Mouse (Mus musculus) forebrain, embryonic 10.5 days (tissue): ENCODE results near the gene Ldhc. TPM values are rescaled to one million over a fixed set of nuclear protein-coding genes. Genes with fewer than 3 reads are reported as not detected.

ENCODE experiments used
- DNase-seq: peaks from one replicate; pipeline ENCODE4 v3.0.0-alpha.2; 2017; ENCODE audit warnings: low spot score; ENCODE audit errors: extremely low spot score
- H3K27ac ChIP-seq: fragments of 300-500 bp; sonication (generic); 2 replicates; pipeline ENCODE4 v1.5.1; 2016; ENCODE audit warnings: mild to moderate bottlenecking
- H3K27me3 ChIP-seq: fragments of 300-500 bp; sonication (generic); 2 replicates; pipeline ENCODE4 v1.6.1; 2016; ENCODE audit warnings: mild to moderate bottlenecking; ENCODE audit not compliant: poor library complexity, severe bottlenecking
- H3K36me3 ChIP-seq: fragments of 300-500 bp; sonication (generic); replicated peaks from 2 replicates; pipeline ENCODE4 v1.6.1; 2016; ENCODE audit warnings: mild to moderate bottlenecking, moderate library complexity
- H3K4me1 ChIP-seq: fragments of 300-500 bp; sonication (generic); 2 replicates; pipeline ENCODE4 v1.6.1; 2016
- H3K4me3 ChIP-seq: fragments of 300-500 bp; sonication (generic); 2 replicates; pipeline ENCODE4 v1.5.1; 2016; ENCODE audit warnings: mild to moderate bottlenecking, moderate library complexity
- H3K9me3 ChIP-seq: fragments of 300-500 bp; sonication (generic); 2 replicates; pipeline ENCODE4 v1.6.1; 2016; ENCODE audit warnings: mild to moderate bottlenecking, moderate library complexity
- WGBS: fragments of 180-500 bp; shearing (Covaris S2); methylation state at CpG from one replicate; pipeline ENCODE4 v1.1.7; 2016; 5-methylcytosine and 5-hydroxymethylcytosine counted together
- polyA plus RNA-seq: library from polyadenylated mRNA; unstranded; fragments of >200 nt; fragmentation: Nextera tagmentation; extraction: Ambion mirVana; gene quantifications from 2 replicates; pipeline ENCODE4 v1.2.1, GENCODE M21; 2016

The Ldhc gene
- polyA plus RNA-seq, 1 experiment from 2014 or later, result 0.17 TPM

GRCm38 (mm10) chr7:46845978-46846485 is 15.0 kb upstream of the Ldhc start:
- peaks cover 43% of the 10 kb centered on the region for H3K36me3 ChIP-seq
- H3K4me1 ChIP-seq, result peaks cover 58% of the 10 kb centered on the region
- H3K4me3 ChIP-seq, result peak overlapping the region; percentile 79
- no peaks in the 10 kb centered on the region for H3K9me3 ChIP-seq
- WGBS, result under 1% methylated on average over 36 of the region's 36 CpGs
- peaks cover 22% of the 10 kb centered on the region for H3K27me3 ChIP-seq
- DNase-seq, result no peak
- peak overlapping the region; percentile 99 for H3K27ac ChIP-seq

- Histone ChIP-seq H3K36me3 (peaks cover 50% of the 10 kb centered on the region), H3K27ac (peak overlapping the region; percentile 99), H3K9me3 (no peaks in the 10 kb centered on the region), H3K4me3 (peak overlapping the region; percentile 79), H3K4me1 (peaks cover 52% of the 10 kb centered on the region), H3K27me3 (peaks cover 16% of the 10 kb centered on the region)
- DNase-seq, result peak; percentile 78
- WGBS, result 1% methylated on average over 28 of the region's 28 CpGs
Measured at GRCm38 (mm10) chr7:46846486-46847244, 14.3 kb upstream of the Ldhc start.

DNA sequence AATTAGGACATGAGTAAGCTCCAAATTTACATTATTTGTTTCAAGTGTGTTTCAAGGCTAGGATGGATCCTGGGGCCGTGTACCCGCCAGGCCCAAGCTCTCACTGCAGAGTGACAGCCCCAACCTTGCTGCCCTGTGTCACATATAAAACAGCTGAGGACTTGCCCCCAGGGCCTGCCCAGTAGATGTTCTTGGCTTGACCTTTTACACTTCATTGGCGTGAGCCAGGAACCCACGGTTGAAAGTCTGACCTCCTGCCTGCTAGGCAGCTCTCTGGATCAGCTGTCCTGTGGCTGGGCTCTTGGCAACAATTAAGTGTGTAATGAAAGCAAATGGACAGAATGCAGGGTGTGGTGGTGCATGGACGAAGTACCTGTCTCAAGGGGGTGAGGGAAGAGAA is 11.7 kb upstream of the Ldhc start:
- Histone ChIP-seq H3K9me3 (no peaks in the 10 kb centered on the region), H3K27me3 (no peaks in the 10 kb centered on the region), H3K4me3 (no peak overlapping the region), H3K36me3 (peaks cover 76% of the 10 kb centered on the region), H3K4me1 (peaks cover 41% of the 10 kb centered on the region), H3K27ac (no peak overlapping the region)
- DNase-seq, result no peak
- 81% methylated on average over 5 of the region's 5 CpGs for WGBS

- Histone ChIP-seq H3K36me3 (peaks cover 93% of the 10 kb centered on the region), H3K27me3 (no peaks in the 10 kb centered on the region), H3K4me1 (peaks cover 28% of the 10 kb centered on the region), H3K4me3 (no peak overlapping the region), H3K27ac (no peak overlapping the region), H3K9me3 (no peaks in the 10 kb centered on the region)
- WGBS, result 77% methylated on average over 7 of the region's 7 CpGs
- no peak for DNase-seq
Measured at GRCm38 (mm10) chr7:46851026-46851425, 10.0 kb upstream of the Ldhc start.

DNA sequence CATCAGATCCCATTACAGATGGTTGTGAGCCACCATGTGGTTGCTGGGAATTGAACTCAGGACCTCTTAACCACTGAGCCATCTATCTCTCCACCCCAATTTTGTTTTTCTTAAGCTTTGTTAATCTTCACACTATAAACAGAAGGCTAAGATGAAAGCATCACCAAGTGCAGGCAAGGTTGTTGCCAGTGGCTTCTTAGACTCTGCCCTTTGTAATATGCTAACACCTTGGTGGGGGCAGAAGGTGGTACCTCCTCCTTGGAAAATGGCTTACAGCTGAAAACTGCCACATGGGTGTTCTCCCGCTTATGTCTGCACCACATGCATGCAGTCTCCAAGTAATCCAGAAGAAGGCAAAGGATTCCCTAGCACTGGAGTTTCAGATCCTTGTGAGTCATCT is 8.3 kb upstream of the Ldhc start:
- peaks cover 91% of the 10 kb centered on the region for H3K36me3 ChIP-seq
- DNase-seq, result no peak
- no peaks in the 10 kb centered on the region for H3K9me3 ChIP-seq
- H3K4me3 ChIP-seq, result no peak overlapping the region
- peaks cover 18% of the 10 kb centered on the region for H3K4me1 ChIP-seq
- no peak overlapping the region for H3K27ac ChIP-seq
- H3K27me3 ChIP-seq, result no peaks in the 10 kb centered on the region
- WGBS, result 91% methylated on average over 1 of the region's 1 CpGs

DNA sequence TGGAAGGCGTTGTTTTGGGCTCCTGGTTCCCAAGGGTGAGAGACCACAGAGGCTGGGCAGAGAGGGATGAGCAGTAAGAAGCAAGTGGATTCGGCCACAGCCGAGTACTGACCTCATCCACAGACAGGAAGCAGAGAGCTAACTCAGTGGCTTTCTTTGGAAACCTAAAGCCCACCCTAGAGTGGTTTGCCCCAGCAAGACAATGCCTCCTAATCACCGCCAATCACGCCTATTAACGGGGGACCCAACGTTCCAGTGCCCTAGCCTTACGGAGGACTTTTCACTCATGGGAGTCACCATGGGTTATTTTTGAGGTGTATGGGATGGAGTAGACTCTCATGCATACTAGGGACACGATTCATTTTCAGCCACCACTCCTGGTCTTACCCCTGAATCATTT is 7.6 kb upstream of the Ldhc start:
- no peak for DNase-seq
- WGBS, result 87% methylated on average over 9 of the region's 9 CpGs
- peaks cover 84% of the 10 kb centered on the region for H3K36me3 ChIP-seq
- peaks cover 11% of the 10 kb centered on the region; the same call in 1 of the 2 replicates for H3K4me1 ChIP-seq
- H3K9me3 ChIP-seq, result no peaks in the 10 kb centered on the region
- H3K27ac ChIP-seq, result no peak overlapping the region
- H3K27me3 ChIP-seq, result no peaks in the 10 kb centered on the region
- no peak overlapping the region for H3K4me3 ChIP-seq

- Histone ChIP-seq H3K27ac (no peak overlapping the region), H3K9me3 (no peaks in the 10 kb centered on the region), H3K36me3 (peaks cover 57% of the 10 kb centered on the region), H3K27me3 (no peaks in the 10 kb centered on the region), H3K4me3 (no peak overlapping the region), H3K4me1 (no peaks in the 10 kb centered on the region)
- no peak for DNase-seq
- WGBS, result 75% methylated on average over 7 of the region's 7 CpGs
Measured at GRCm38 (mm10) chr7:46855866-46856560, 5.0 kb upstream of the Ldhc start.

DNA sequence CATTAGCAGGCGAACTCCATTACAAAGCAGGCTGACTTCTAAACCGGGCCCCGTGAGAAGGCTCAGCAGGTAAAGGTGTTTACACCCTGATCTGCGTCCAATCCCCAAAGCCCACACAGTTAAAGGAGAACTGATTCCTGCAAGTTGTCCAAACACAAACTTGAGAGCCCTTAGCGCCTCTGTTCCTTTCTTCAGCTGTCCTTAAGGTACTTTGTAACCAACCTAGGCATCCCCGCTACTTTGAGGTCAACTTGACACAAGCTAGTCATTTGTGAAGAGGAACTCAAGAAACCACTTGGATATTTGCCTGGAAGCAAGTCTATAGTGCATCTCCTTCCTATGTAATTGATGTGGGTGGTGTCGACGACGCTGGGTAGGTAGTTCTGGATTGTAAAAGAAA is 3.6 kb upstream of the Ldhc start:
- no peaks in the 10 kb centered on the region for H3K27me3 ChIP-seq
- H3K4me1 ChIP-seq, result no peaks in the 10 kb centered on the region
- no peak overlapping the region for H3K4me3 ChIP-seq
- peaks cover 43% of the 10 kb centered on the region for H3K36me3 ChIP-seq
- WGBS, result 81% methylated on average over 9 of the region's 9 CpGs
- no peak overlapping the region for H3K27ac ChIP-seq
- no peaks in the 10 kb centered on the region for H3K9me3 ChIP-seq
- DNase-seq, result no peak

- Histone ChIP-seq H3K4me3 (no peak overlapping the region), H3K9me3 (no peaks in the 10 kb centered on the region), H3K4me1 (no peaks in the 10 kb centered on the region), H3K27me3 (no peaks in the 10 kb centered on the region), H3K27ac (no peak overlapping the region), H3K36me3 (peaks cover 27% of the 10 kb centered on the region)
- DNase-seq, result no peak
- WGBS, result 64% methylated on average over 6 of the region's 6 CpGs
Measured at GRCm38 (mm10) chr7:46859031-46859430, 2.0 kb upstream of the Ldhc start.

- Histone ChIP-seq H3K27me3 (no peaks in the 10 kb centered on the region), H3K9me3 (no peaks in the 10 kb centered on the region), H3K36me3 (no peaks in the 10 kb centered on the region), H3K4me1 (no peaks in the 10 kb centered on the region), H3K4me3 (no peak overlapping the region), H3K27ac (no peak overlapping the region)
- no peak for DNase-seq
- WGBS, result 84% methylated on average over 4 of the region's 4 CpGs
Measured at GRCm38 (mm10) chr7:46871988-46872387, 11.0 kb downstream of the Ldhc start.

GRCm38 (mm10) chr7:46876841-46877240 is 15.8 kb downstream of the Ldhc start:
- peaks cover 14% of the 10 kb centered on the region for H3K36me3 ChIP-seq
- no peaks in the 10 kb centered on the region for H3K27me3 ChIP-seq
- no peak overlapping the region for H3K27ac ChIP-seq
- H3K4me1 ChIP-seq, result no peaks in the 10 kb centered on the region
- H3K4me3 ChIP-seq, result no peak overlapping the region
- 80% methylated on average over 4 of the region's 4 CpGs for WGBS
- DNase-seq, result no peak
- H3K9me3 ChIP-seq, result no peaks in the 10 kb centered on the region

DNA sequence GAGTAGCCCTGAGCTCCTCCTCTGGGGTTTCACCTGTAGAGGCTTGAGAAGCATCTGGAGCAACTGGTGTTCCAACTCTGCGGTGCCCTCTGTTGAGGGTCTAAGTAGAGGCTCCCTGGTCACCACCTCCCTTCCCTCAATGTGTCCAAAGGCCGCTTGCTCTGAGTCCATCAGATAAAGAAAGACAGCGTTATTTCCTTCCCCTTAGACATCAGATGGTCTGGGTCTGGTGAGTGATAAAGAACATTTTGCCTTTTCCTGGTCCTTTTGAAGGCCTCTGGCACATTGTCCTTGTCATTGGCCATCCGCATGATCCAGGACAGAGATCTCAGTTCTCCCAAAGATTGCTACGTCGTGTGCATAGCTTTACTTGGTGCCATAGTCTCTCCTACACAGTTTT is 16.3 kb downstream of the Ldhc start:
- Histone ChIP-seq H3K4me3 (no peak overlapping the region), H3K27ac (no peak overlapping the region), H3K9me3 (no peaks in the 10 kb centered on the region), H3K4me1 (no peaks in the 10 kb centered on the region), H3K36me3 (peaks cover 15% of the 10 kb centered on the region), H3K27me3 (no peaks in the 10 kb centered on the region)
- 88% methylated on average over 6 of the region's 6 CpGs for WGBS
- DNase-seq, result no peak

- no peak overlapping the region for H3K4me3 ChIP-seq
- no peak for DNase-seq
- H3K36me3 ChIP-seq, result peaks cover 36% of the 10 kb centered on the region
- H3K27ac ChIP-seq, result no peak overlapping the region
- 91% methylated on average over 5 of the region's 5 CpGs for WGBS
- H3K27me3 ChIP-seq, result no peaks in the 10 kb centered on the region
- H3K4me1 ChIP-seq, result no peaks in the 10 kb centered on the region
- H3K9me3 ChIP-seq, result no peaks in the 10 kb centered on the region
Measured at GRCm38 (mm10) chr7:46879851-46880250, 18.8 kb downstream of the Ldhc start.
